Mouse (Mus musculus) spleen, adult 2 months (tissue): ENCODE data around the gene Nrsn2.

Experiments used
- CTCF ChIP-seq: fragments of 200-500 bp; IDR thresholded peaks from 2 replicates; pipeline ENCODE4 v1.5.1; 2011; ENCODE audit warnings: mild to moderate bottlenecking, inconsistent platforms; ENCODE audit not compliant: insufficient read depth, insufficient read length, insufficient replicate concordance; ENCODE audit errors: extremely low read depth
- POLR2A ChIP-seq: fragments of 200-500 bp; IDR thresholded peaks from 2 replicates; pipeline ENCODE4 v1.6.1; 2011; ENCODE audit warnings: low read depth, low read length, inconsistent platforms

- no peak for TF ChIP-seq CTCF
- TF ChIP-seq POLR2A = no peak
These were observed 54.2 kb downstream of the Nrsn2 start for GRCm38 (mm10) chr2:152322198-152322597.
